Mouse (Mus musculus) liver, embryonic 15.5 days (tissue): ENCODE data around the gene Igf1r. TPM values are rescaled to one million over a fixed set of nuclear protein-coding genes. Genes with fewer than 3 reads are reported as not detected.
A peak's percentile ranks its signal among the peaks of the same experiment; 100 is the strongest.

ENCODE experiments used
- ATAC-seq: fragments of 200-750 bp; cut with Nextera tagmentation; 2 replicates; pipeline ENCODE4 v1.8.0; 2017; ENCODE audit warnings: moderate number of reproducible peaks, mild to moderate bottlenecking, moderate library complexity; ENCODE audit not compliant: insufficient read depth
- H3K27ac ChIP-seq: fragments of 300-500 bp; sonication (generic); replicated peaks from 2 replicates; pipeline ENCODE4 v1.5.1; 2015; ENCODE audit warnings: mild to moderate bottlenecking, inconsistent platforms
- H3K27me3 ChIP-seq: fragments of 300-500 bp; sonication (generic); 2 replicates; pipeline ENCODE4 v1.6.1; 2015; ENCODE audit warnings: mild to moderate bottlenecking, inconsistent platforms
- H3K36me3 ChIP-seq: fragments of 300-500 bp; sonication (generic); replicated peaks from 2 replicates; pipeline ENCODE4 v1.6.1; 2015; ENCODE audit warnings: moderate library complexity, mild to moderate bottlenecking, inconsistent platforms
- H3K4me1 ChIP-seq: fragments of 300-500 bp; sonication (generic); replicated peaks from 2 replicates; pipeline ENCODE4 v1.6.1; 2015; ENCODE audit warnings: inconsistent platforms
- H3K4me2 ChIP-seq: fragments of 300-500 bp; sonication (generic); 2 replicates; pipeline ENCODE4 v1.6.1; 2015; ENCODE audit warnings: moderate library complexity, mild to moderate bottlenecking, inconsistent platforms
- H3K4me3 ChIP-seq: fragments of 300-500 bp; sonication (generic); replicated peaks from 2 replicates; pipeline ENCODE4 v1.5.1; 2015; ENCODE audit warnings: mild to moderate bottlenecking, inconsistent platforms
- H3K9ac ChIP-seq: fragments of 300-500 bp; sonication (generic); 2 replicates; pipeline ENCODE4 v1.6.1; 2015; ENCODE audit warnings: moderate library complexity, mild to moderate bottlenecking, inconsistent platforms
- H3K9me3 ChIP-seq: fragments of 300-500 bp; sonication (generic); replicated peaks from 2 replicates; pipeline ENCODE4 v1.6.1; 2016; ENCODE audit warnings: inconsistent platforms
- WGBS: fragments of 180-500 bp; shearing (Covaris S2); methylation state at CpG from one replicate; pipeline ENCODE4 v1.1.7; 2015; ENCODE audit warnings: mixed read lengths; ENCODE audit not compliant: insufficient replicate concordance; 5-methylcytosine and 5-hydroxymethylcytosine counted together
- polyA plus RNA-seq: library from polyadenylated mRNA; unstranded; fragments of >200 nt; fragmentation: Nextera tagmentation; extraction: Ambion mirVana; gene quantifications from 2 replicates; pipeline ENCODE4 v1.2.1, GENCODE M21; 2015

Gene Igf1r
- 2.6 and 3.7 TPM in 2 replicates for polyA plus RNA-seq

GRCm38 (mm10) chr7:67952777-67953700 is at the start of gene Igf1r:
Gene Igf1r, plus strand, starts transcription at chr7:67952827.
- ATAC-seq: 0 out of 2 replicates have a peak, but pooled peaks have one; percentile 4
- Histone ChIP-seq H3K27ac (peak within 1 kb of the TSS; percentile 93), H3K27me3 (peaks cover 64% of the 10 kb centered on the region)

GRCm38 (mm10) chr7:67906358-67906757 is 46.3 kb upstream of the Igf1r start:
- no peak overlapping the region for H3K27ac ChIP-seq
- no peak overlapping the region for H3K4me2 ChIP-seq
- no peak overlapping the region for H3K9ac ChIP-seq
- ATAC-seq: no peak
- H3K9me3 ChIP-seq: no peaks in the 10 kb centered on the region
- H3K4me3 ChIP-seq: no peak overlapping the region
- H3K4me1 ChIP-seq: no peaks in the 10 kb centered on the region
- WGBS: 32% methylated on average over 2 of the region's 2 CpGs
- no peaks in the 10 kb centered on the region; the same call in 1 of the 2 replicates for H3K27me3 ChIP-seq
- no peaks in the 10 kb centered on the region for H3K36me3 ChIP-seq

More at GRCm38 (mm10) chr7:67952777-67953700, at the start of gene Igf1r:
- H3K9me3 ChIP-seq: no peaks in the 10 kb centered on the region
- peak within 1 kb of the TSS; percentile 92 for H3K9ac ChIP-seq
- no peaks in the 10 kb centered on the region for H3K36me3 ChIP-seq
- H3K4me1 ChIP-seq: peaks cover 61% of the 10 kb centered on the region
- H3K4me3 ChIP-seq: peak within 1 kb of the TSS; percentile 90
- peak within 1 kb of the TSS; percentile 96 for H3K4me2 ChIP-seq
- under 1% methylated on average over 62 of the region's 62 CpGs for WGBS

- no peak for ATAC-seq
- Histone ChIP-seq H3K9ac (no peak overlapping the region), H3K36me3 (no peaks in the 10 kb centered on the region), H3K9me3 (no peaks in the 10 kb centered on the region), H3K4me2 (no peak overlapping the region), H3K27ac (no peak overlapping the region), H3K4me3 (no peak overlapping the region), H3K4me1 (no peaks in the 10 kb centered on the region), H3K27me3 (no peaks in the 10 kb centered on the region; the same call in 1 of the 2 replicates)
- WGBS: 60% methylated on average over 9 of the region's 9 CpGs
Observed at GRCm38 (mm10) chr7:67907786-67908400, 44.7 kb upstream of the Igf1r start.

- Histone ChIP-seq H3K9ac (no peak overlapping the region), H3K27ac (no peak overlapping the region), H3K36me3 (no peaks in the 10 kb centered on the region), H3K4me2 (no peak overlapping the region), H3K4me1 (no peaks in the 10 kb centered on the region), H3K27me3 (no peaks in the 10 kb centered on the region), H3K9me3 (no peaks in the 10 kb centered on the region), H3K4me3 (no peak overlapping the region)
- ATAC-seq: no peak
- 48% methylated on average over 10 of the region's 10 CpGs for WGBS
Observed at GRCm38 (mm10) chr7:67910528-67910927, 42.1 kb upstream of the Igf1r start.

- Histone ChIP-seq H3K27me3 (no peaks in the 10 kb centered on the region), H3K4me2 (no peak overlapping the region; the same call in 1 of the 2 replicates), H3K9me3 (no peaks in the 10 kb centered on the region), H3K9ac (no peak overlapping the region), H3K4me1 (no peaks in the 10 kb centered on the region), H3K4me3 (no peak overlapping the region), H3K27ac (0 out of 2 replicates have a peak overlapping the region, but pooled peaks have one; percentile 38), H3K36me3 (no peaks in the 10 kb centered on the region)
- no peak for ATAC-seq
- WGBS: 29% methylated on average over 3 of the region's 3 CpGs
Observed at GRCm38 (mm10) chr7:67910947-67911346, 41.7 kb upstream of the Igf1r start.

GRCm38 (mm10) chr7:67911841-67912240 is 40.8 kb upstream of the Igf1r start:
- 21% methylated on average over 6 of the region's 6 CpGs for WGBS
- Histone ChIP-seq H3K9ac (no peak overlapping the region), H3K4me1 (no peaks in the 10 kb centered on the region), H3K36me3 (no peaks in the 10 kb centered on the region), H3K9me3 (no peaks in the 10 kb centered on the region), H3K27ac (no peak overlapping the region), H3K4me2 (no peak overlapping the region), H3K4me3 (no peak overlapping the region), H3K27me3 (no peaks in the 10 kb centered on the region)
- ATAC-seq: no peak

- Histone ChIP-seq H3K4me2 (no peak overlapping the region), H3K4me1 (no peaks in the 10 kb centered on the region), H3K27me3 (no peaks in the 10 kb centered on the region), H3K4me3 (no peak overlapping the region), H3K36me3 (no peaks in the 10 kb centered on the region), H3K9me3 (no peaks in the 10 kb centered on the region), H3K9ac (no peak overlapping the region), H3K27ac (no peak overlapping the region)
- ATAC-seq: no peak
- 53% methylated on average over 8 of the region's 8 CpGs for WGBS
Observed at GRCm38 (mm10) chr7:67916960-67917359, 35.7 kb upstream of the Igf1r start.

- 61% methylated on average over 2 of the region's 2 CpGs for WGBS
- no peak overlapping the region for H3K4me2 ChIP-seq
- ATAC-seq: no peak
Observed at GRCm38 (mm10) chr7:67917753-67918152, 34.9 kb upstream of the Igf1r start.

GRCm38 (mm10) chr7:67919467-67919866 is 33.2 kb upstream of the Igf1r start:
- no peaks in the 10 kb centered on the region for H3K4me1 ChIP-seq
- no peak overlapping the region for H3K4me2 ChIP-seq
- 47% methylated on average over 3 of the region's 3 CpGs for WGBS
- H3K27ac ChIP-seq: no peak overlapping the region
- H3K27me3 ChIP-seq: peaks cover 6% of the 10 kb centered on the region; the same call in 1 of the 2 replicates
- H3K9me3 ChIP-seq: no peaks in the 10 kb centered on the region
- H3K9ac ChIP-seq: no peak overlapping the region
- H3K4me3 ChIP-seq: no peak overlapping the region
- ATAC-seq: no peak
- H3K36me3 ChIP-seq: no peaks in the 10 kb centered on the region

More at GRCm38 (mm10) chr7:67917753-67918152, 34.9 kb upstream of the Igf1r start:
- Histone ChIP-seq H3K4me3 (no peak overlapping the region), H3K27ac (no peak overlapping the region), H3K27me3 (no peaks in the 10 kb centered on the region), H3K9ac (no peak overlapping the region), H3K4me1 (no peaks in the 10 kb centered on the region), H3K36me3 (no peaks in the 10 kb centered on the region), H3K9me3 (no peaks in the 10 kb centered on the region)

GRCm38 (mm10) chr7:67924215-67924614 is 28.4 kb upstream of the Igf1r start:
- Histone ChIP-seq H3K4me3 (no peak overlapping the region), H3K4me1 (no peaks in the 10 kb centered on the region), H3K27ac (no peak overlapping the region), H3K4me2 (no peak overlapping the region), H3K27me3 (peaks cover 28% of the 10 kb centered on the region), H3K36me3 (no peaks in the 10 kb centered on the region), H3K9me3 (no peaks in the 10 kb centered on the region), H3K9ac (no peak overlapping the region)
- 20% methylated on average over 2 of the region's 2 CpGs for WGBS
- no peak for ATAC-seq

- no peak for ATAC-seq
- 15% methylated on average over 3 of the region's 3 CpGs for WGBS
- no peak overlapping the region for H3K4me3 ChIP-seq
- peaks cover 23% of the 10 kb centered on the region for H3K27me3 ChIP-seq
- no peaks in the 10 kb centered on the region for H3K36me3 ChIP-seq
- H3K27ac ChIP-seq: no peak overlapping the region
- H3K4me2 ChIP-seq: no peak overlapping the region
- no peaks in the 10 kb centered on the region for H3K4me1 ChIP-seq
- H3K9ac ChIP-seq: no peak overlapping the region
- no peaks in the 10 kb centered on the region for H3K9me3 ChIP-seq
Observed at GRCm38 (mm10) chr7:67930132-67930531, 22.5 kb upstream of the Igf1r start.
